Mouse (Mus musculus) CH12.LX (cell line): ENCODE results near the gene Cdh23.

Experiments
- CTCF ChIP-seq, 2 experiments: IDR thresholded peaks in 1 of 2; conservative IDR thresholded peaks in 1 of 2; 2 replicates each; pipeline ENCODE4 v1.5.1; 2011 to 2012; ENCODE audit warnings: low read depth in 2 of 2, low read length in 2 of 2, improper control_type of control experiment in 1 of 2, inconsistent platforms in 1 of 2, mild to moderate bottlenecking in 1 of 2, moderate library complexity in 1 of 2
- ELF1 ChIP-seq: IDR thresholded peaks from 2 replicates; pipeline ENCODE4 v1.6.1; 2014; ENCODE audit warnings: low read depth, mild to moderate bottlenecking, inconsistent platforms, low read length, improper control_type of control experiment
- JUN ChIP-seq: IDR thresholded peaks from 2 replicates; pipeline ENCODE4 v1.6.1; 2011; ENCODE audit warnings: low read depth, mild to moderate bottlenecking, low read length, improper control_type of control experiment, moderate library complexity; ENCODE audit not compliant: insufficient read depth
- MAFK ChIP-seq: IDR thresholded peaks from 2 replicates; pipeline ENCODE4 v1.6.1; 2011; ENCODE audit warnings: low read length, improper control_type of control experiment; ENCODE audit not compliant: insufficient replicate concordance
- PAX5 ChIP-seq: IDR thresholded peaks from 2 replicates; pipeline ENCODE4 v1.6.1; 2012; ENCODE audit warnings: low read length, inconsistent platforms, mixed read lengths
- POLR2AphosphoS2 ChIP-seq: IDR thresholded peaks from 2 replicates; pipeline ENCODE4 v1.6.1; 2011; ENCODE audit warnings: low read depth, low read length, improper control_type of control experiment
- SIN3A ChIP-seq: IDR thresholded peaks from 2 replicates; pipeline ENCODE4 v1.6.1; 2012; ENCODE audit warnings: low read length, improper control_type of control experiment, inconsistent platforms
- TBP ChIP-seq: conservative IDR thresholded peaks from 2 replicates; pipeline ENCODE4 v1.6.1; 2011; ENCODE audit warnings: low read depth, low read length, improper control_type of control experiment
- ZKSCAN1 ChIP-seq: IDR thresholded peaks from 2 replicates; pipeline ENCODE4 v1.6.1; 2012; ENCODE audit warnings: low read depth, inconsistent platforms, low read length, improper control_type of control experiment, borderline replicate concordance

DNA sequence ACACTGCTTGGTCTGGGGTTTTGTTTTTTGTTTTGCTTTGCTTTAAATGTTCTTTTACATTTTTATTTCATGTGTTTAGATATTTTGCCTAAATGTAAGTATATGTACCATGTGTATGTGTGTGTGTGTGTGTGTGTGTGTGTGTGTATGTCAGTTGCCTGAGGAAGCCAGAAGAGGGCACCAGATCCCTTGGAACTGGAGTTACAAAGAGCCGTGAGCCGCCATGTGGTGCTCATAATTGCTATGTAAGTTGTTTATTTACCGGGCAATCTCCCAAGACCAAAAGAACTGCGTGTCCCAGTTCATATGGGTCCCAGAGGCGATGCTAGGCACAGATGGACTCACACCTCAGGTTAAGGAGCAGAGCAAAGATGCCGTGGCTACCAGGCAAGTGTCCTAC lies 214.9 kb downstream of the Cdh23 start:
- TF ChIP-seq SIN3A: no peak
- TF ChIP-seq ELF1: no peak
- no peak for TF ChIP-seq CTCF (conservative IDR thresholded peaks at IDR 0.05 in 1 of 2, IDR thresholded peaks at IDR 0.05 in 1 of 2; ENCODE audit: low read depth in 2 of 2, low read length in 2 of 2)
- TF ChIP-seq JUN: no peak
- no peak for TF ChIP-seq MAFK
- TF ChIP-seq TBP: no peak
- no peak for TF ChIP-seq PAX5
- TF ChIP-seq ZKSCAN1: no peak
- no peak for TF ChIP-seq POLR2AphosphoS2
